Mouse (Mus musculus) urinary bladder, postnatal 14 days (tissue): ENCODE measurements at regions not wholly inside any gene's neighbourhood (a gene's known extent, or its start where the extent isn't known, plus 50 kb on each side); places are given as distances from the start of the nearest gene placed in this dataset.

Experiments
- DNase-seq: peaks from one replicate; pipeline ENCODE4 v3.0.0; 2021; ENCODE audit warnings: low spot score

GRCm38 (mm10) chr11:19351243-19351787, 332.5 kb upstream of the Meis1 start:
- DNase-seq, result no peak

GRCm38 (mm10) chr11:19353706-19354105, 334.9 kb upstream of the Meis1 start:
- DNase-seq, result no peak

DNA sequence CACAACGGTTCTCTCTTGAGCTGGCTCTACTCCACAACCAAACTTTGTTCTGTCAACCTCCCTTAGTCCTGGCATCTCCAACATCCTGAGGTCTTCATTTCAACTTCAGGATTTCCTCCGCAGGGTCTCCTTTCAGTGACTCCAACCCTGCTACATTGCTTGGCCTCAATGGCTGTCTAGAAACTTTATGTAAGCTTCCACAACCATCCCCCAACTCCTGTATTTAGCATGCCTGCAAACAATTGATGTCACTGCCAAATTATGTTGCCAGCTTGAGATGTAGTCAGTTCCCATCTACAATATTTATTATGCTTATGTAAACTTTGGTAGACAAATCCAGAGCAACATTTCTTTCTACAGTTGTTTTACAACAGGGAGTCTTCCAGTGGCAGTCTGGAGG, 336.4 kb upstream of the Meis1 start:
- DNase-seq, result no peak

DNA sequence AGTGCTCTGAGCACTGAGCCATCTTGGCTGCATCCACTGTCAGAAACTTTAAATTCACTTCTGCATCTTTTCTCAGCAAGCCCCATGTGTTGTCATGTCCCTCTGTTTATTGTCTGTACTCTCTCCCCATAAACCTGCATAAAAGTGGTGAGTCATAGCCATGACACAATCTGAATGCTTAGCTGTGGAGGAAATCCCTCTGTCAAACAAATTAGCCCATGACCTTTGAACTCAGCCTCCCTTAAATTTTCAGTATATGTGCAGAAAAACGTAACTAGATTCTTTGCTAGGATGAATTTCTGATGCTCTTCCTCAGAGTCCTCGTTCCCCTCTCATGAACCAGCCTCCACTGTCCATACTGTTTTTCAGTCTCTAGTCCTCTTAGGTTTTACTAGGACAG, 337.4 kb upstream of the Meis1 start:
- no peak for DNase-seq

DNA sequence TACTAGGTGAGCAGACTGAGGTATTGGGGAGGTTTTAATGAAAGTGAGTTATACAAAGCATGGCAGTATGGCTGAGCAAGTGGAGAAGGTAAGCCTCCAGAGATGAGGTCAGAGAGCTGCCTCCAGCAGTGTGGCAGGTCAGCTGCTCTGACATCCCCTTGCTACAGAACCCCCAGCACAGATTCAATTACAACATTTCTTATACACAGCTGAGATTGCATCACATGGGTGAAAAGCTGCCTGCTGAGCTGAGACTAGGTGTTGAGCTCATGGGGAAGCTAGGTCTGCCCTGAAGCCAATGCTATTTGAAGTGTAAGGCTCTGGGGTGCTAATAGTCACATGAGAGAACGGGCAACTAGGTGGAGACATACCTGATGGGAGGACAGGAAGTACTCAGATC, 350.4 kb upstream of the Meis1 start:
- no peak for DNase-seq

- peak; percentile 10 for DNase-seq
Observed at GRCm38 (mm10) chr11:19373476-19373875, 354.7 kb upstream of the Meis1 start.

DNA sequence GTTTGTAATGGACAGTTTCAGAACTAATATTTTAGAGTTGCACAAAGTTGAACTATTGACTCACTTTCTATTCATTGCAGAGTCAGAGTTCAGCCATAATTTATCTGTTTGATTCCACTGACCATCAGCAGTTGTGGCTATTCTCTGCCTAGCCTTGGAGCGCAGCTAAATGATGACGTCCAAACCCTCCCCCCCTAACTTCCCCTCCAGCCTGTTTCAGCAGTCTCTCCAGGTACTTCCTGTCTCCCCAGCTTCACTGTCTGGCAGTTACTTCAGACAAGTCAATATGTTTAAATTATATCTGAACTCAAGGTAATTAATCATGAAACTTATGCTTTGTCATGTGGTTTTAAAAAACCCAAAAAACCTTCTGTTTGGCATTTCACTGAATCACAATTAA, 362.1 kb upstream of the Meis1 start:
- DNase-seq, result no peak

DNA sequence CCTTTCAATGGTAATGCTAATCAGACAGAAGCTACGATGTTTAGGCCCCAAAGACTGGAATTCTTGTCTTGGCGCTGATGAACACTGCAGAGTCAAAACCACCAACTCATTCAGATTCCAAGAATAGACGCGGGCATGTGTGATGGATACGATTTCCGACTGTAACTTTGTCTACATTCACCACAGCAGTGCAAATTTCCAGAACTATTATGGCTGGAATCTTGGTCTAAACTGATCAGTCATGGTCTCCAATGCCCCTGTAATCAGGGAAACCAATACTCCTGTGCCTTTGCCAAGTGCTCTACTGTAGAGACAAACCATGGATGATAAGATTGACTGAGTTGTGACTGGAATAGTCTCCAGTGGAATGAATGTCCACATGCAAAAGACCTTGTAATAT, 370.4 kb upstream of the Meis1 start:
- DNase-seq, result no peak

GRCm38 (mm10) chr11:19392190-19392589, 373.4 kb upstream of the Meis1 start:
- no peak for DNase-seq

- DNase-seq, result no peak
Observed at GRCm38 (mm10) chr11:19394372-19394771, 375.6 kb upstream of the Meis1 start.

- DNase-seq, result no peak
Observed at GRCm38 (mm10) chr11:19400396-19400795, 381.6 kb upstream of the Meis1 start.

- no peak for DNase-seq
Observed at GRCm38 (mm10) chr11:19420143-19420542, 401.4 kb upstream of the Meis1 start.

DNA sequence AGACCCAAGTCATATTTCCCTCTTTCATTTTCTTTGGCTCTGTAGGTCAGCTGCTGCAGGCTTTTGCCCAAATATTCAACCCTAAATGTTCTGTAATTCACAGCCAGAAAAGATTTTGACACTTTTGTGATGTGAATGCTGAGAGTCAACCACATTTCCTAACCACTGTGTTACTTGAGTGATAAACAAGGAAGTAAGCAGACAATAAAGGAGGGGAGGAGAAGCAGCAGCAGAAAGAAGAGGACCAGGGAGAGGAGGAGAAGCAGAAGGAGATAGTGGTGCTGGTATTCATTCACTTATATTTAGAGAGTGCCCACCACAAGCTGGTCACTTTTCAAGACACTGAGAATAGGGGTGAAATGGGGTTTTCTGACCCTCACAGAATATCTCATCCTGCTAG, 404.5 kb upstream of the Meis1 start:
- no peak for DNase-seq

DNA sequence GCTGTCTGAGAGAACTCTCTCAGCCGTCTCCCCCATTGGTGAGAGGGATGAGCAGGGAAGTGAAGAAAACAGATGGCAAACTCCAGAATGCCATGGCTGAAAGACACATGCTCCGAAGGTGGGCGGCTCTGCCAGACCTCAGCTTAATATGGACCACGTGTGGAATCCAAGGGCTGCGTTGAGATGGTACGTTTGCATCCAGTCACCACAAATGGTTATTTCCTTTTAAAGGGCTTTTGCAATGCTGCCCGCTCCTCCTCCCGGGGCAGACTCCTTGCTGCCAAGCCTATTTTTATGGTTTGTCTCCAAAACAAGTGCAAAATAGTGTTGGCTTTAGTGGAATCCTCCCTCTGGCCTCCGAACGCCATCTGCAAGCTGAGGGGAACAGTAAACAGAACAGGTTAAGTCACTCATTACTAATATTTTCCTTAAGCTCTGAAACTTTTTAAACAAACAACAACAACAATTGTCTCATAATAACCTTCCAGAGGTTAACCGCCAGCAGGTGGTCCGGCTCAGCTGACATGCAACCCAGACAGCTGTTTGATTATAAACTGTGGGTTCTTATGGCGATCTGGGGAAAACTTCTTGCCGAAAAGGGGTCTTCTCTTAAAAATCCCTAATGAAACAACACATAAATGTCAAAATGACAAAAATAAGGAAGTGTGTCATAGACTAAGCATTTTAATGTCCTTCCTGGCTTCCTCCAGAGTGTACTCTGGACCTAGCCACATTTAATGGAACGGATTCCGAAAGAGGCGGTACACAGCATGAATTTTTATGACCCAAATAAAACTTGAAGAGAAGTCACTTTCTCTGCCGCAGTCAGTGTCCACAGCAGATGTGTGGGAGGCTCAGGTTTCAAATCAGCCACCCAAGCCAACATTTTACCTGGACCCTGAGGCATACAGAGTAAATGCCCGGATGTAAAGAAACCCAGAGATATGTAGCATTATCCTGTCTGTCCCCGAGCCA, 405.3 kb upstream of the Meis1 start:
- DNase-seq, result peak; percentile 44

DNA sequence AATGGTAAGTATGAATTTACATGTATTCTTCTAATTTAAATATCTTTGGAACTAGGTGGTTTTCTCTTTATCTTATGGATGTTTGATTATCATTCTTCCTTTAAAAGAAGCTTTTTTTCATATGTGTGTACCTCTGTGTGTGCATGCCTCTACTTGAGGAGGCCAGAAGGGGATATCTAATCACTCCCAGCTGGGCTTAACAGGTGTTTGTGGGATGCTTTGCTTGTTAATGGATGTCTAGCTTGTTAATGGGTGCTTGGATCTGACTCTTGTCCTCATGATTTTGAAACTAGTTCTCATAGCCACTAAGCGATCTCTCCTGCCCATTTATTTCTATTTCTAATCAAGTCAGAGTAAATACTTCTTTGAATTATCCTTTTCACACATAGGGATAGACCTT, 408.8 kb upstream of the Meis1 start:
- no peak for DNase-seq

DNA sequence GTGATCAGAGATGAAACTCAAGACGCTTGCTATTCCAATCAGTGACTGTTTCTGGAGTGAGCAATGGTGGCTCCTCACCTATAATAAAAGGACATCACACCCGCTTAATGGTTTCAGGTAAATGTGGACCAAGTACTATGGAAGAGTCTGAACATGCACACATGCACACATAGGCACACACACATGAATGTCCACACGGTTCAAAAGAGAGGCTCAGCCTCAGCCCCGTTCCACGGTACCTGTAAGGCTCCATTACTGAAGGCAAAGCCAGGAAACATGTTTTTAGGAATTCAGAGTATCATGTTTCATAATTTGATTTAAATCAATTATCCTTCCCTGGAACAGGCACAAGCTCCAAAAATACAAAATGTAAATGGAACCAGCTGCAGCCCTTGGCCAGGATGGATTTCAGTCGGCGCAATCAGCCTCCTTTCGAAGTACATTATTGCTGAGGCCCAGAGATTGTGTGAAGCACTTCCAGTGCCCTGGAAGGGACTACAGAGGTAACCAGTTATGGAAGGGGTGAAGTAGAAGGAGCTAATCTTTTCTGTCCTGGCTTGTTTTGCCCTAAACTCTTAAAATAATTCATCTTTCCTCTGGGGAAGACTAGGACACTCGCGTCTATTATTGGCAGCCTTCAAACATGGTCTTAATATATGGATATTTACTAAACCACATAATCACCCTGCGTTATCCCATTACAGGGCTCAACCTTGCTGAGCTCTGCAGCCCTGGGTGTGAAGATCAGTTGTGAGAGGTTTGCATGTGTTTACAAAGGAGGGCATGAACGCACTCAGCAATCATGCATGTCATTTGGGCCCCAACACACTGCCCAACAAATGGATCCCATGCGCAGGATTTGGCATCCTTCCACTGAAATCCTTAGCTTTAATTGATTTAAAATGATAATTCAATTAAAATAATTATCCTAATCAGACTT, 415.2 kb upstream of the Meis1 start:
- DNase-seq, result no peak

GRCm38 (mm10) chr11:19438385-19438784, 419.6 kb upstream of the Meis1 start:
- no peak for DNase-seq

GRCm38 (mm10) chr11:19441936-19442335, 423.2 kb upstream of the Meis1 start:
- no peak for DNase-seq

DNA sequence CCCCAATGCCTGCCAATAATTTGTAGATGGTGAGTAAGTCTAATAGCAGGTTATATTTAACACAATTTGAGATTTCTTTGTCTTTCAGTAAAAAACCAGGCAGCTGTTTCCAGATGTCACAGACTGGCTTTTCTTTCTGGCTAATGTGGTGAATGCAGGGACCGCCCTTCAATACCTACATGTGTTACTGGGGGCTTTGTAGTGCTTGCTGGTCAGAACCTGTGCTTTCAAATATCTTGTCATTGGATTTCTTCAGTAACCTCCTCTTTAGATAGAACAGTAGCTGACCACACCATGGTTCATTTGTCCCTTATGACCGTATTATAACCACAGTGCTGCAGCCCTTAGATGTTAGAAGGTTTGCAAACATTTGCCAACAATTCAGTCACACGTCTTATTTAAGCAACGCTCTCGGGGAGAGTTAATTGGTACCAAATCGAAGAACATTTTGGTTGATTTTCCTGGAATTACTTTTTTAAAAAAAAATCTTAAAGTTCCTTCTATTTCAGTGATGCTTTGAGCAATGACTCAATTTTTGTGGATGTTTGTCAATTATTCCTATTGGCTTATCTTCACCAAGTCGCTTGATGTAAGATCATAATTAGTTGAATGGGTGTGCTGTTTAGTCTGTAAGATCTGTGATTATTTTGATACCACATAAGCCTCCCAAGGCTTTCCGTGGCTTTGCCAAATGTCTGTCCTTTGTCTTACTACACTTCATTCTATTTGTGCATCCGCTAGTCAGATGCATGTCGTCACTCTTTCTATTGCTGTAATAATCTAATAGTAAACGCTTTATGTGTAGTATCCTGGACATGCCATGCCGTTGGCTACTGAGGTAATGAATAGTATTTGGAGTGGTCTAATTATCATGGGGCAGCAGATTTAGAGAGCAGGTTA, 436.9 kb upstream of the Meis1 start:
- DNase-seq, result no peak

GRCm38 (mm10) chr11:19456577-19456976, 437.8 kb upstream of the Meis1 start:
- DNase-seq, result no peak

DNA sequence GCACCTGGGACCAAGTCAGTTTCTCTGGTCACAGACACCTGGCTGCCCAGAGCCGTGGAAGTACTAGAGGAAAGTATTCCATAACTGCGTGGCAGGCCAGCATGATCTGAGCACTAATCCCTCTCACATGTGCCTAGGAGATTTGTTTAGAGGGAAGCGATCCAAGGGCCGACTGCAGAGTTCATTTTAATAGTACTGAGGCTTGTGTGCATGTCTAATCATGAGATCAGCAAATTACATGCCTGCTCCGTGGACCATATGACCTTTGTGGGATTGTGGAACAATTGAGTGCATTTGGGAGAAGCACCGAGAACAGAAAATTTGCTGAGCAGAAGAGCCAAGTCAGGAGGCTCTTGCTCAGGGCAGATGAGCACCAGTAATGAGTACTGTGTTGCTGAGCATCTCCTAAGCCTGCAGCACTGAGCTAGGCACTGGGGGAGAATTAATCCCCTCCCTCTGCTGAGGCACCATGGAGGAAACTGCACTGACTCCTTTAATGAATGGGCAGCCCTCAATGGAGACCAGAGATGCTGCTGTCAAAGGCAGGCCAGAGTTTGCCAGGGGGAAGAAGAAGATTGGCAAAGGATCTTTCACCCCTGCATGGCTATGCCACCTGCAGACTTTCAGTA, 445.1 kb upstream of the Meis1 start:
- no peak for DNase-seq
